Mouse (Mus musculus) small intestine, adult 2 months (tissue): ENCODE data around the gene Oosp1. TPM values are rescaled to one million over a fixed set of nuclear protein-coding genes. Genes with fewer than 3 reads are reported as not detected.

ENCODE experiments used
- H3K27ac ChIP-seq: fragments of 200-500 bp; 2 replicates; pipeline ENCODE4 v1.5.1; 2012; ENCODE audit warnings: low read depth, low read length, control low read depth, inconsistent platforms; ENCODE audit not compliant: insufficient read depth
- H3K27me3 ChIP-seq: fragments of 200-500 bp; 2 replicates; pipeline ENCODE4 v1.6.1; 2012; ENCODE audit warnings: mild to moderate bottlenecking, moderate library complexity, low read length, inconsistent platforms; ENCODE audit not compliant: control insufficient read depth, insufficient read depth
- H3K36me3 ChIP-seq: fragments of 200-500 bp; 2 replicates; pipeline ENCODE4 v1.6.1; 2012; ENCODE audit warnings: mild to moderate bottlenecking, low read length, control low read depth, inconsistent platforms; ENCODE audit not compliant: control insufficient read depth, insufficient read depth
- H3K4me1 ChIP-seq: fragments of 200-500 bp; 2 replicates; pipeline ENCODE4 v1.6.1; 2012; ENCODE audit warnings: low read length, inconsistent platforms, mixed read lengths; ENCODE audit not compliant: control insufficient read depth, insufficient read depth, insufficient read length
- H3K4me3 ChIP-seq: fragments of 200-500 bp; 2 replicates; pipeline ENCODE4 v1.5.1; 2012; ENCODE audit warnings: low read depth, mild to moderate bottlenecking, control low read depth, inconsistent platforms, low read length, moderate library complexity
- CTCF ChIP-seq: fragments of 200-500 bp; IDR thresholded peaks from 2 replicates; pipeline ENCODE4 v1.5.1; 2012; ENCODE audit warnings: low read depth, mild to moderate bottlenecking, control low read depth, inconsistent platforms, low read length, moderate library complexity, mixed read lengths; ENCODE audit not compliant: insufficient replicate concordance, insufficient read length; ENCODE audit errors: extremely low read depth
- POLR2A ChIP-seq: fragments of 200-500 bp; IDR thresholded peaks from 2 replicates; pipeline ENCODE4 v1.6.1; 2012; ENCODE audit warnings: low read depth, mild to moderate bottlenecking, control low read depth, inconsistent platforms, low read length, moderate library complexity
- WGBS: fragments of 180-500 bp; shearing (Covaris S2); methylation state at CpG from one replicate; pipeline ENCODE4 v1.1.7; 2018; 5-methylcytosine and 5-hydroxymethylcytosine counted together
- polyA plus RNA-seq: library from polyadenylated mRNA; depleted of rRNA; stranded (reverse); fragments of >200 nt; gene quantifications from 2 replicates; pipeline ENCODE4 v1.2.3, GENCODE M21; 2012

Oosp1 gene
- polyA plus RNA-seq, 1 experiment, result 0.38 TPM

DNA sequence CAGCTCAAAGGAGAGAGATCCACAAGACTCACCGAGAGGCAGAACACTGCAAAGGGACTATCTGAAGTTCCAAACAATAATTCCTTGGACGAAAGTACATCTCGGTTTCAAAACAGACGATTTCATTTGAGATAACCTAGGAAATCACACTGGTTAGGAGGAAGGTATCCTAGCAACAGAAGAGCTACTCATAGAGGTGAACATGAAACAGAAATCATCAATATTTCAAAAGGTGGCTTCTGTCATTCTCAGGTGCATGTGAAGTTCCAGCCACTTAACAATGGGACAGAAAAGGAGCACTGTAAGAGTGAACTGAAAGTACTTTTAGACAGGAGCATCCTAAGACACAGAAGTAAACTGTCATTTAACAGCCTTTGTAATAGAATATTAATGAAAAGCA lies 41.4 kb downstream of the Oosp1 start:
- Histone ChIP-seq H3K4me3 (no peak overlapping the region), H3K27me3 (no peaks in the 10 kb centered on the region), H3K4me1 (no peaks in the 10 kb centered on the region), H3K36me3 (no peaks in the 10 kb centered on the region), H3K27ac (no peak overlapping the region)
- 63% methylated on average over 4 of the region's 4 CpGs for WGBS
- TF ChIP-seq CTCF, result no peak
- no peak for TF ChIP-seq POLR2A

DNA sequence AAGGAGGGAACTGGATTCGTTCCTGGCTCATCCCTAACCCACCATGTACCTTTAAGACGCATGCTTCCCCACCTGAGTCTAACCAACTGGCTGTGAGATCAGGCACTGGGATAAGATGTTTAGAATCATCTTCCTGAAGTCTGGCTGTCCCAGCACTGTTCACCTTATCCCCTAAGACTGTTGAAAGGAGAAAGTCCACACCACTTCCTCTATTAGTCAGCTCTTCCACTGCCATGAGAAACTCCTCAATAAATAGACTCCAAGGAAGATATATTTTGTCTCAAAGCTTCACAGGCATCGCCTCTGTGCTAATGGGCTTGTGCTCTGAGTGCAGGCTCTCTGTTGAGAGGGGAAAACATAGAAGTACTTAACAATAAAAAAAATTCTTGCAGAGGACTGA lies 44.8 kb downstream of the Oosp1 start:
- Histone ChIP-seq H3K27ac (no peak overlapping the region), H3K4me3 (no peak overlapping the region), H3K27me3 (no peaks in the 10 kb centered on the region), H3K4me1 (no peaks in the 10 kb centered on the region), H3K36me3 (no peaks in the 10 kb centered on the region)
- no peak for TF ChIP-seq CTCF
- TF ChIP-seq POLR2A, result no peak
- 72% methylated on average over 3 of the region's 3 CpGs for WGBS

DNA sequence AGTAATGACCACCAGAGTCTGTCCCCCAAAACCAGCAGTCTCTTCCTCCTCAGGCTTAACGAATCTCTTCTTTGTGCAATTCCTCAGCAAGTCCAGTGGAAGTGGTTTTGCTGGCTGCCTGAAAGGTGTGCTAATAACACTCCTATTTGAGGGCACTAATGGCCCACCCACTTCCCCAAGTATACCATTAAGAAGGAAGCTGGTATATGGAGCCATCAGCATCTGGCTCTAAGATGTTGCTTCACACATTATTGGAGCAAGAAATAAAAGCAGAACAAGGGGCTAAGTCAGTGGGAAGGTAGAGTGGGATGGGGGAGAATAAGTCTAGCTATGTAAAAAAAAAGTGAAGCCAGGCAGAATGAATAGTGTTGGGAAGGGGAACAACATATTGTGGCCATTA lies 50.2 kb downstream of the Oosp1 start, which contains the start of gene Ms4a3:
Gene Ms4a3 (minus strand): TSS at position 120 of the 400 bp plus-strand sequence.
- Histone ChIP-seq H3K27ac (no peak within 1 kb of the TSS), H3K4me3 (no peak within 1 kb of the TSS), H3K36me3 (no peaks in the 10 kb centered on the region), H3K4me1 (no peaks in the 10 kb centered on the region), H3K27me3 (no peaks in the 10 kb centered on the region)
- WGBS, result 56% methylated on average over 1 of the region's 1 CpGs
- TF ChIP-seq POLR2A (no peak), CTCF (no peak)

DNA sequence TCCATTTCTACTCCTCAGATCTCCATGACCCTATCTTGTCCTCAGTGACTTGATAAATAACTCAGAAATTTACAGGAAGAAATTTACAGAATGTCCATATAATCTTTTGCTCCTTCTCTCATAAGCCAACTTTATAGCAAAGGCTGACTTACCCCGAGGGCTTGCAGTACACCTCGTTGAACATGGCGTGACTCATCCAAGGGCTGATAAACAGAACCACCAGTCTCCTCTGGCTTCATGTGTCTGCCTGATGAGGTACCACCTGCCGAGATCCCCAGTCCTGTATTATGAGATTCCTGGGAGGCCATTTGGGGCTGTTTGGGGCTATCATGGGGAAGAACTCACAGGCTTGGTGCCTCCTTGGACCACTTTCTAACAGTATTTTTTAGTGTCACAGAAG lies 51.9 kb downstream of the Oosp1 start:
- Histone ChIP-seq H3K27me3 (no peaks in the 10 kb centered on the region), H3K36me3 (no peaks in the 10 kb centered on the region), H3K4me1 (no peaks in the 10 kb centered on the region), H3K27ac (no peak overlapping the region), H3K4me3 (no peak overlapping the region)
- 61% methylated on average over 4 of the region's 4 CpGs for WGBS
- no peak for TF ChIP-seq POLR2A
- no peak for TF ChIP-seq CTCF

DNA sequence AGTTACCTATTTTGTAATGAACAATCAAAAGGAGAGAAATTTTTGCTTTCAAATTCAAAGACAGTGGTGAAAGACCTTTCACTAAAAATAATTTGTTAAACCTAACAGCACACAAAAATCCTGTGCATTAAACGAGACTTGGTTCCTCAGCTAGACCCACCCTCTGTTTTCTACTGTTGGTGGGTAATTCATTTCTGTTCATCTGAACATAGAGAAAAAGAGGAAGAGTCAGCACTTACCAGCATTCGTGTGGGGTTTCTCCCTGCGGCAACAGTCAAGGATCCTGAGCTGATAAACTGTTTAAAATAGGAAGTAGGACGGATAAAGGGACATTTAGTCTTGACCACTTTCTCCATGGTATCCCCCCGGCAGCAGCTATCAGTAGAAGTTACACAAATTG lies 55.4 kb downstream of the Oosp1 start:
- Histone ChIP-seq H3K27me3 (no peaks in the 10 kb centered on the region), H3K27ac (no peak overlapping the region), H3K4me1 (no peaks in the 10 kb centered on the region), H3K4me3 (no peak overlapping the region), H3K36me3 (no peaks in the 10 kb centered on the region)
- TF ChIP-seq POLR2A, result no peak
- no peak for TF ChIP-seq CTCF
- WGBS, result 70% methylated on average over 5 of the region's 5 CpGs

DNA sequence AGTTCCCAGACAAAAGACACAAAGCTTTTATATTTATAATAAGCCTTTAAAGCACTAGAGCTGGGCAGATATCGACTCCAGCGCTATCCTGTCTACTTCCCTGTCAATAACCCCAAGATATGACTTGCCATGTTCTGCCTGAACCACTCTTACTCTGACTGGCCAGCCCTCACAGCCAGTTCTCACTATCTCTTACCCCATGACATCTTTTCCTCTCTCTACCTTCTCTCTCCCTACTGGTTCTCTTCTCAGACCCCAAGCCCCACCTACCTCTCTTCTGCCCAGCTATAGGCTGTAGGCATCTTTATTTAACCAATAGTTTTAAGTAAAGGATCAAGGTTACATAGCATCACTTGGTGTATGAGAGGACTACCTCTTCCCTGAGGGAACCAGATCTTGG lies 56.6 kb downstream of the Oosp1 start:
- Histone ChIP-seq H3K36me3 (no peaks in the 10 kb centered on the region), H3K27ac (no peak overlapping the region), H3K4me3 (no peak overlapping the region), H3K27me3 (no peaks in the 10 kb centered on the region), H3K4me1 (no peaks in the 10 kb centered on the region)
- TF ChIP-seq CTCF (no peak), POLR2A (no peak)
- 50% methylated on average over 2 of the region's 2 CpGs for WGBS

DNA sequence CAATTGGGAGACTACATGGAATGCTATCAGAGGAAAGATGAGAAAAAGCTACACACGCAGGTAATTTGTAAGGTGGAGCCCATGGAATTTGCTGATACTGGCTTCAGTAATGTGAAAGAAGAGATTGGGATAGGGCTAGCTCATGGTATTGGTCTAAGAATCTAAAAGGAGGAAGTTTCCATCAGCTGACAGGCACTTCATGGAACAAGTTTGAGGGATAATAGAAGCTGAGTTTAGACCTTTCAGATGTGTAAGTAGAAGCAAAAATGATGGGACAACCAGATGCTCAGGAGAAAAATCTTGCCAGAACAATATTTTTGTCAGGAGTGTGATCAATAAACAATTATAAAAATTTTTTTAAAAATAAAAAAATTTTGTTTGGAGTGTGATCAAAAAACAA lies 57.2 kb downstream of the Oosp1 start:
- Histone ChIP-seq H3K36me3 (no peaks in the 10 kb centered on the region), H3K27me3 (no peaks in the 10 kb centered on the region), H3K4me1 (no peaks in the 10 kb centered on the region), H3K27ac (no peak overlapping the region), H3K4me3 (no peak overlapping the region)
- 70% methylated on average over 1 of the region's 1 CpGs for WGBS
- no peak for TF ChIP-seq CTCF
- TF ChIP-seq POLR2A, result no peak

DNA sequence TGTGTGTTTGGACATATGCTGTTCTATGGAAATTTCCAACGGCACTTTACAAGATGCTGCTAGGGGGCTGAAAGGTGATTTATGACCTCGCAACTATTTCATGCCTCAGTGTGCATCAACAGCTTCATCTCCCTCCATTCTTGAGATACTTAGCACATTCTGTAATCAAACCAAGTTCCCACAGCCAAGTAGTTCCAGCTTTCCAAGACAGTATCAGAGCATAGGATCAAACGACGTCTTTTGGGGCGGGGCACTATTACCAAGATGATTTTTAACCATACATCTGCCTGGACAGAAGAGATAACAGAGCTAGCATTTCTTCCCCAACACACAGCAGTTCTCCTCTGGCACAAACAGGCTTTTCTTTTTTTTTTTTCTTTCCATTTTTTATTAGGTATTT lies 65.7 kb downstream of the Oosp1 start:
- no peak overlapping the region for H3K27ac ChIP-seq
- H3K36me3 ChIP-seq, result no peaks in the 10 kb centered on the region
- H3K27me3 ChIP-seq, result no peaks in the 10 kb centered on the region
- WGBS, result 52% methylated on average over 5 of the region's 5 CpGs
- no peak overlapping the region for H3K4me3 ChIP-seq
- H3K4me1 ChIP-seq, result no peaks in the 10 kb centered on the region
- no peak for TF ChIP-seq POLR2A
- no peak for TF ChIP-seq CTCF
